Mouse (Mus musculus): ENCODE measurements around the gene Rsc1a1. TPM values are rescaled to one million over a fixed set of nuclear protein-coding genes. Genes with fewer than 3 reads are reported as not detected.

Rsc1a1 gene
- total RNA-seq, 2 experiments from 2014 or later: not detected

Other genes starting within 250 kb of the Rsc1a1 start
- gene Srarp, start 249.5 kb downstream of the Rsc1a1 start, total RNA-seq (2015; ENCODE audit: low replicate concordance): not detected in 2 replicates
- gene Srarp, start 249.5 kb downstream of the Rsc1a1 start, total RNA-seq (2017; ENCODE audit: low replicate concordance): not detected in 2 replicates
- gene Zbtb17, start 240.9 kb downstream of the Rsc1a1 start, total RNA-seq (2015; ENCODE audit: low replicate concordance): 1.4 and 14.3 TPM in 2 replicates
- gene Zbtb17, start 240.9 kb downstream of the Rsc1a1 start, total RNA-seq (2017; ENCODE audit: low replicate concordance): 1.5 and 7.7 TPM in 2 replicates
- 72.9 and 77.1 TPM in 2 replicates for gene Spen, start 147.0 kb downstream of the Rsc1a1 start, total RNA-seq (2015; ENCODE audit: low replicate concordance)
- gene Spen, start 147.0 kb downstream of the Rsc1a1 start, total RNA-seq (2017; ENCODE audit: low replicate concordance): 132 and 139 TPM in 2 replicates
- gene Fblim1, start 79.5 kb downstream of the Rsc1a1 start, total RNA-seq (2015; ENCODE audit: low replicate concordance): 0.72 and 2.9 TPM in 2 replicates
- gene Fblim1, start 79.5 kb downstream of the Rsc1a1 start, total RNA-seq (2017; ENCODE audit: low replicate concordance): 0.77 TPM in 1 of 2 replicates, not detected in the other
- not detected in 2 replicates for gene Tmem82, start 67.0 kb downstream of the Rsc1a1 start, total RNA-seq (2015; ENCODE audit: low replicate concordance)
- gene Tmem82, start 67.0 kb downstream of the Rsc1a1 start, total RNA-seq (2017; ENCODE audit: low replicate concordance): not detected in 2 replicates
- gene Slc25a34, start 61.8 kb downstream of the Rsc1a1 start, total RNA-seq (2015; ENCODE audit: low replicate concordance): not detected in 2 replicates
- gene Slc25a34, start 61.8 kb downstream of the Rsc1a1 start, total RNA-seq (2017; ENCODE audit: low replicate concordance): not detected in 2 replicates
- gene Plekhm2, start 20.7 kb downstream of the Rsc1a1 start, total RNA-seq (2015; ENCODE audit: low replicate concordance): 10.1 and 17.3 TPM in 2 replicates
- gene Plekhm2, start 20.7 kb downstream of the Rsc1a1 start, total RNA-seq (2017; ENCODE audit: low replicate concordance): 2.3 and 4.9 TPM in 2 replicates
- gene Ddi2, start 37.8 kb upstream of the Rsc1a1 start, total RNA-seq (2015; ENCODE audit: low replicate concordance): 22.7 and 29.8 TPM in 2 replicates
- gene Ddi2, start 37.8 kb upstream of the Rsc1a1 start, total RNA-seq (2017; ENCODE audit: low replicate concordance): 35.1 and 37.0 TPM in 2 replicates
- gene Agmat, start 61.1 kb upstream of the Rsc1a1 start, total RNA-seq (2015; ENCODE audit: low replicate concordance): 1.3 TPM in 1 of 2 replicates, not detected in the other
- gene Agmat, start 61.1 kb upstream of the Rsc1a1 start, total RNA-seq (2017; ENCODE audit: low replicate concordance): not detected in 2 replicates
- 16.2 and 25.2 TPM in 2 replicates for gene Dnajc16, start 105.3 kb upstream of the Rsc1a1 start, total RNA-seq (2015; ENCODE audit: low replicate concordance)
- 11.3 and 15.1 TPM in 2 replicates for gene Dnajc16, start 105.3 kb upstream of the Rsc1a1 start, total RNA-seq (2017; ENCODE audit: low replicate concordance)
- gene Casp9, start 108.0 kb upstream of the Rsc1a1 start, total RNA-seq (2015; ENCODE audit: low replicate concordance): 19.8 and 22.2 TPM in 2 replicates
- 10.4 and 19.3 TPM in 2 replicates for gene Casp9, start 108.0 kb upstream of the Rsc1a1 start, total RNA-seq (2017; ENCODE audit: low replicate concordance)
- gene Cela2a, start 140.6 kb upstream of the Rsc1a1 start, total RNA-seq (2015; ENCODE audit: low replicate concordance): not detected in 2 replicates
- not detected in 2 replicates for gene Cela2a, start 140.6 kb upstream of the Rsc1a1 start, total RNA-seq (2017; ENCODE audit: low replicate concordance)
- gene Ctrc, start 160.8 kb upstream of the Rsc1a1 start, total RNA-seq (2015; ENCODE audit: low replicate concordance): not detected in 2 replicates
- not detected in 2 replicates for gene Ctrc, start 160.8 kb upstream of the Rsc1a1 start, total RNA-seq (2017; ENCODE audit: low replicate concordance)
- 18.7 and 21.8 TPM in 2 replicates for gene Efhd2, start 189.3 kb upstream of the Rsc1a1 start, total RNA-seq (2015; ENCODE audit: low replicate concordance)
- 11.4 and 18.8 TPM in 2 replicates for gene Efhd2, start 189.3 kb upstream of the Rsc1a1 start, total RNA-seq (2017; ENCODE audit: low replicate concordance)

All from erythroid progenitor cell, adult 5-6 weeks (primary cell).